Mouse (Mus musculus) urinary bladder, postnatal 10 days (tissue): ENCODE data around the gene Mcm6.

Source experiments
- DNase-seq: peaks from one replicate; pipeline ENCODE4 v3.0.0; 2022; ENCODE audit warnings: low spot score

Gene Mcm6

DNA sequence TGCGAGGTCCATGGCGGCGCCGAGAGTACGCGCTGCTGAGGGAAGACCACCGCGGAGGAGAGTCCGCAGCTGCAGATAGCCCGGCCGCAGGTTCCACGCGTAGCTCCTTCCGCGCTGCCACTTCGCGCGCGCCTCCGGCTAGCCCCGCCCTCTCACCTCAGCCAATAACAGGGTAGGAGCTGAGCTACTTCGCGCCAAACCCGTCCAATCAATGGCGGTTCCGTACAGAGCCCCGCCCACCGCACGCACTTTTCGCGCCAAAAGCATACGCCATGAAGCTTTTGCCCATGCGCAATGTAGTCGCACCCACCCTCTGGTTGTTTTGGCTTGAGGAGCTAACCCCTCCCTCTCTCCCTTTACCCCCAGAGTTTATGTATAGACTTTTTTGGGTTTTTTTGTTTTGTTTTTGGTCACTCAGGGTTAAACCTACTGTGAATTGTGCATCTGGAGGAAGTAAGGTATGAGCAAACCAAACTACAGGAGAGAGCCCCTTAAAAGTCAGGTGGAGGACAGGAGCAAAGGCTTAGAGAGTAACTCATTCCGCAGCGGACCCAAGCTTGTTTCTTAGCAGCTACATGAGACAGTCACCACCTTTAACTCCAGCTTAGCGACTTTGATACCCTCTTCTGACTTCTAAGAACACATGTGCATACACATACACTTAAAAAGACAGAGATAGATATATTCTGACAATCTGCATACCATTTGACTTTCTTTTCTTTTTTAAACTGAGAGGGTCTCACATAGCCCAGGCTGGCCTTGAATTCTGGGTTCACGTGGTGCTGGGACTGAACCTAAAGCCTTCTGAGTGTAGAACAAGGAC lies at the start of gene Mcm6:
TSS of gene Mcm6 (minus strand) at position 111 of the 823 bp plus-strand sequence.
- peak; percentile 72 for DNase-seq

- DNase-seq = no peak
Measured at GRCm38 (mm10) chr1:128406846-128407245, 47.4 kb upstream of the Mcm6 start.

DNA sequence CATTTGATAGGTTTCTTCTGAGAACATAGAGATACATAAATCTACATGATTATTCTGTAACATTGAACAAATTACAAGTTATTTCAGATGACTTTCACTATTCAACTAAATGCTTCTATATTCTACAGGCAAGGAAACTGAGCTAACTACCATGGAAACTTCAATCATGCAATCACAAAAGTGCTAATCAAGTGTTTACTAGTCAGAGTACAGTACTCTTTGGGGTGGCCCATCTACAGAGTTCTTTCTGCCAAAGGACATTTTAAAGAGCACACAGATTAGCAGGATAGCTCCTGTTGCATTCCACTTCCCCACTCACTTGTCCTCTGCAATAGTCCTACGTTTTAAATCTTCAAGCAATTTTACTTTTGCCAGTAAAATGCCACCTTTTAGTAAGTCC lies 46.2 kb upstream of the Mcm6 start:
- no peak for DNase-seq

GRCm38 (mm10) chr1:128405041-128405481 lies 45.6 kb upstream of the Mcm6 start:
- no peak for DNase-seq

GRCm38 (mm10) chr1:128400926-128401325 lies 41.5 kb upstream of the Mcm6 start:
- no peak for DNase-seq

DNA sequence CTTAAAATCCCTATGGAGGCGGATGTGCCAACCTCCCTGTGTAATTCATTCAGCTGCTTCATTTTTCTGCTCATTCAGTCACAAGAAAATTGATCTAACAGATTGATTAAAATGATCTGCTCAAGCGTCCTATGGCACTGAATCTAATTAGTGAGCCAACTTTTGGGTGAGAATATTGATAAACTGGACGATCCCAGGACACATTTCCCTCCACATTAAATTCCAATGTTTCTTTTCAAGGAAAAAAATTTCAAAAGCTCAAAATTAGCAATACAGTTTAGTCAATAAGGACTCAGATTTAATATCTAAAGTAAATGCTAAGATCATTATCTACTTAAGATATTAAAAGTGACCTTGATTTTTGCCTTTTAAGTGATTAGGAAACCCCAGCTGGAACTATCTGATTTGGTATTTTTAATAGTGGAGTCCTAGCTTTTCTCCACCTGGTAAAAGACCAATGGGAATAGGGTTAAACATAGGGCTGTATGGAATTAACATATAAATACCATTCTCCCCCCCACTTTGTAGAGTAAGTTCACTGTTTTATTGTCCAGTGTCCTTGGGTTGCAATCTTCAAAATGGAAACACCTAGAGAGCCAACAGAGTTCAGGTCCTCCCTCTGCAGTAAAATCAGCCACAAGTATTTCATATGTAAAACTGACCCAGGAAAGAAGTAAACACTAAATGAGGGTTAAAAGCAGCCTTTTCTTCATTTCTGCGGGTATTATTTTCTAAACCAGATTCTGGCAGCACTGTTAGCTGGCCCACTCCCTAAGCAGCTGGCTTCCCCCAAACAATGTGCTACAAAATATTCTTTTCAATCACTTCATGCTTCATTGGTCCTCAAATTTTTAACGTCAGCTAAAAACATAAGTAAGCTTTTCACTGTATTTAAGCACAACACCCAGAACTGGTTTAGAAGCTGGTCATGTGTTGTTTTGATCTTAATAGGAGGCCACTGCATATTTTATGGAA lies 40.8 kb upstream of the Mcm6 start:
- DNase-seq = no peak

DNA sequence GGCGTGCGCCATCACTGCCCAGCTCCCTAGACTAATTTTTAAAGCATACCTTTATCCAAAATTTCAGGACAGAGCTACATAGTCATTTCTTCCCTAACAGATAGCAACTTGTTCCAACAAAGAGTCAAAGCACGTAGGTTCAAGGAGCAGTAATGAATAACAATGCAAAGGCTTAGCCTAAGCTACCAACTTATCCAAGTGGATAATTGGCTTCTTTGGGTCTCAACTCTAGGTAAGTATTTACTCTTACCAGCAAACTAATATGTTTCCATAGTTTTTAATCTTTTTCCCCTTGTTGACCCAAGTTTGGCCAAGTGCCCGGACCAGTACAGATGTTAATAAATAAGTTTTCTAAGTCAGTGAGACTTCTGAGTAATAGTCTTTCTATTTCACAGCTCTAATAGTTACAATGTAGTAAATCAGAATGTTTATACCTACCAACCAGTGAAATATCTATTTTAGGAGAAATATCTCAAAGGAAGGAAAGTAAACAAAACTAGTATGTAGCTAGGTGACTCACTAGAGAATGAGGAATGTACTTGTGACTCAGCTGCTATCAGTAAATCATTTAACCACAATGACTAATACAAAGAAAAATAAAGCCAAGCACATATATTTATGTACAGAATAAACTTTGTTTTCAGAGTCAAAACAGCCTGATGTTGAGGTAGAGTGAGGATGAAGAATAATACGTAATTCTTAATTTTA lies 39.4 kb upstream of the Mcm6 start:
- DNase-seq = no peak

DNA sequence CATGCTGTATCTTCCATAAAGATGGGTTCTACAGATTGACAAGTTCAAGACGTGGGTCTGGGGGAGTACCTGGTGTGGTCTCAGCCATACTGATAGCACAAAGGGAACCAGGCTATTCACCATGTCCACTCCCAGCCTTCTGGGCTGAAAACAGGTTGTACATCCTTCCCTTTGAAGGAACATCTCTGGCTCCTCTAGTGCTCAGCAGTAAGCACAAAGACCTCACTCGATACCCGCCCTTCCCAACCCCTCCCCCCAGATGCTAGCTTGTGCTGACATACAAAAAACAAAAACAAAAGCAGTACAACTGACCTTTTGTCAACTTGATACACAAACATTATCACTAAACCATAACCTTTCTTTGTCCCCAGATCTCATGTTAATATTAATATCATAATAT lies 35.2 kb upstream of the Mcm6 start:
- DNase-seq = no peak

GRCm38 (mm10) chr1:128392382-128392781 lies 32.9 kb upstream of the Mcm6 start:
- no peak for DNase-seq

DNA sequence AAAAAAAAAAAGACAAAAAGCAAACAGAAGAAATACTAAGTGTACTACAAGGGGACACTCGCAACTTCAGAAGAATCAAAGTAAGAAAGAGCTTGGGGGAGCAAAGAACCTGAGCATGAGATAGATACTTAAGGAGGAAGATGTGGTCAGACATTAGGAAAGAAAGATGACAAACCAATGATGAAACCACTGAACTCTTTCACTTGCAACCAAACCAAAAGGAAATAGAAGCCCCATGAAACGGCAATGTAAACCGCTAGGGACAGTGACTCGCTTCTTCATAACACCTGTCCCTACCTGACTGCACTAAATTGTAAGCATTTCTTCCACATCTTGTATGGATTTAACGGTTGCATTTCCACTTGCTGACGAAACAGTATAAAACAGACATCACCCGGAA lies 27.0 kb upstream of the Mcm6 start:
- DNase-seq = no peak

DNA sequence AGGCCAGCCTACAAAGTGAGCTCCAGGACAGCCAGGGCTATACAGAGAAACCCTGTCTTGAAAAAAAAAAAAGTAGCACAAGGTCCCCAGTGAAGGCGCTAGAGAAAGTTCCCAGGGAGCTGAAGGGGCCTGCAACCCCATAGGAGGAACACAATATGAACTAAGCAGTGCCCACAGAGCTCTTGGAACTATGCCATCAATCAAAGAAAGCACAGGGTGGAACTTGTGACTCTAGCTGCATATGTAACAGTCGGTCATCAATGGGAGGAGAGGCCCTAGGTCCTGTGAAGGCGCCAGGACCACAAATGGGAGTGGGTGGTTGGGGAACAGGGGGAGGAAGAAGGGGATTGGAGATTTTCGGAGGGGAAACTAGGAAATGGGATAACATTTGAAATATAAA lies 17.4 kb upstream of the Mcm6 start:
- no peak for DNase-seq

DNA sequence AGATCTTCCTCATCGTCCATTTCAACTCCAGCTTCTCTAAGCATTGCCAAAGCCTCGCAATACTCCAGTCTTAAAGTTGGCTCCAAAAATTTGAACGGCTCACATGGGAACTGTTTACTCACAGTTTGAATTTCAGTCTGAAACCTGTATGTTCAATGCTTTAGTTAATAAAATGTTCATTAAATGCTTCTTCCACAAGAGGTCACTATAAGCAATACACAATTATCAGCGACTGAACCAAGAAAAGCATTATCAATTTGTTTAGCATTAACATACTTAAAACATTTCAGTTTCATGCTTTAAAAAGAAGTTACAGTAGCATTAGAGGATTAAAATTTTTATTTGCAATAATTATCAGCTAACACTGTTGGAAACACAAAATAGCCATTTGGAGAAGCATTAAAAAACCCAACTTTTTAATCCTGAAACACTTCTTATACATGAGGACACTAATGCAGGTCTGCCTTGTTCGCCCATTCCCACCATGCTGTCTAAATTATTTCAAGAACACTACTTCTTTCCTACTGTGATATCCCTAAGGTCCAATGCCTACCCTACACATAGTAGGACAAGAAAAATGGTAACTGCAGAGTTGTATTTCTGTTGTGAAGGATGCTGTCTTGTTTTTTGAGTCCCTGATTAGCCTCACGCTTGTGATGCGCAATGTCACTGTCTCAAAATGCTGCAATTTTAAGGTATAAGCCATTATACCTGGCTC lies 12.8 kb upstream of the Mcm6 start:
- no peak for DNase-seq

GRCm38 (mm10) chr1:128368732-128369441 lies 9.4 kb upstream of the Mcm6 start:
- DNase-seq = no peak

- no peak for DNase-seq
Measured at GRCm38 (mm10) chr1:128360601-128361000, 1.1 kb upstream of the Mcm6 start.

GRCm38 (mm10) chr1:128358916-128359553 lies 429 bp downstream of the Mcm6 start:
- peak; percentile 14 for DNase-seq

DNA sequence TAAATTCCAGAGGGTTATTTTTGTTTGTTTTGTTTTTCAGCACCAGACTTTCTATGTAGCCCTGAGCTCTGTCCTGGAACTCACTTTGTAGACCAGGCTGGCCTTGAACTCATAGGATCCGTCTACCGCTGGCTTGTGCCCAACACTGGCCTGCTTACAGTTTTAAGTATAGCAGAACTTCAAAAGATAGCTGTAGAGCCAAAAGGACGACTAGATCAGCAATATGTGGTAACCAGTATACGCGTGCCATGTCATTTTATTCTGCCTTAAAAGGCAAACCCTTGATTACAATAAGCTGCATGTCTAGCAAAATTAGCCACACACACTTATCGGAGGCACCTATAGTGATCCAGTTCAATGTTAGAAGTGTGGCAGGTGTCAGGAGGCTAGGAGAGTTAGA lies 1.2 kb downstream of the Mcm6 start:
- no peak for DNase-seq

DNA sequence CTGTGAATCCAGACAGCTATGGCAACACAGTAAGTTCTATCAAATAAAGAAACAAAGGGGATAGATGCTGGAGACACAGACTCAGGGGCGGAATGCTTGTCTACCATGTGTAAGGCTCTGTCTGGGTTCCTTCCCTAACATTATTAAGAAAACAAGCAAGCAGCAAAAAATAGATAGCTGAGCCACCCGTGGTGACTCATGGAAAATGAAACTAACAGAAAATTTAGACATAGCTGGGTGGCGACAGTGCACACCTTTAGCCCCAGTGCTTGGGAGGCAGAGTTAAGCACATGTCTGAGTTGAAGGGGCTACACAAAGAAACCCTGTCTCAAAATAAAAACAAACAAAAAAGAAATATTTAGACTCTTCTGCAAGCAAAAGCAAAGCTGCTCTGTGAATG lies 2.0 kb downstream of the Mcm6 start:
- no peak for DNase-seq

GRCm38 (mm10) chr1:128353092-128353491 lies 6.4 kb downstream of the Mcm6 start:
- no peak for DNase-seq

DNA sequence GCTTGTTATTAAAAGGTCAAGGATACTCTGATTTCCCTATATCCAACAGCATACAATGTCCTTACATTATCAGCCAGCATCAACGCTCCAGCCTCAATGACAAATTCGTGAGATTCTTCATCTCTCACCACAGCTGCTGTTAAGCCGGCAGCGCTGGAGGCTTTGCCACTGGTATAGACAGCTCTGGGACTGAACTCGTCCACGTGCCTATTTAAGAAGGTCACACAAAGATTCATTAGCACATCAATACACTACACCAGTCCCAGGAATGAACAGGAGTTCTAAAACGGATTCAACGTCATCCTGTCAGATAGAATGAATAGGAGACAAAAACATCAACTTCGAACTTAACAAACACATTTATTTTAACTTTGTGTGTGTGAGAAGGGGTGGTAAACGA lies 15.2 kb downstream of the Mcm6 start:
- no peak for DNase-seq

- DNase-seq = no peak
Measured at GRCm38 (mm10) chr1:128337708-128338320, 21.6 kb downstream of the Mcm6 start.
